Mouse (Mus musculus): ENCODE measurements around the gene Atl2. TPM values are rescaled to one million over a fixed set of nuclear protein-coding genes. Genes with fewer than 3 reads are reported as not detected.

Atl2 gene
- polyA plus RNA-seq, 1 experiment from 2014 or later, result 42.4 TPM

DNA sequence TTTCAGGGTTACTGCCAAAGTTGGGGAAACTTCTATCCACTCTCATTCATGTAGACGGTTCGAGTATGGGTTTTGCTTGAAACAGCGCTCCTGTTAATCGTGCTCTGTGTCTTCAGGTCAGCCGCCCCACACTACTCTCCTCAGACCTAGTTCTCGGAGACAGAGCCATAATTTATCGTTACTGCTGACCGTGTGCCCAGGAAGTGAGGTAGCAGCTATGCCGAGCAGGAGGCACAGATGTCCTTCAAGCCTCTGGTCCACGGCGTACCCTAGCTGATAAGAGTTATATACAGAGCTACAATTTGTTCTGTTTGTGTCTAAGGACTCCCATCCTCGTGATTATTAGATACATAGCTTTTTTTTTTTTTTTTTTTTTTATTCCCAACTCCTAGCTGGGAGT lies 13.6 kb upstream of the Atl2 start:
- ATAC-seq (ENCODE audit: insufficient number of reproducible peaks, insufficient read depth, low FRiP score, low read depth), result no peak
- H3K4me2 ChIP-seq (replicated peaks; ENCODE audit: low read depth, low read length), result no peak overlapping the region
- H3K27ac ChIP-seq (ENCODE audit: low read length), result no peak overlapping the region
- H3K4me3 ChIP-seq (ENCODE audit: low read depth, low read length), result no peak overlapping the region
- H3K9ac ChIP-seq (replicated peaks; ENCODE audit: low read depth, low read length), result no peak overlapping the region
- H3K27me3 ChIP-seq (ENCODE audit: control insufficient read depth, insufficient read depth, low read length), result no peaks in the 10 kb centered on the region
- 73% methylated on average over 12 of the region's 12 CpGs for WGBS
- H3K9me3 ChIP-seq (ENCODE audit: control insufficient read depth, low read depth, low read length), result no peaks in the 10 kb centered on the region
- no peaks in the 10 kb centered on the region for H3K36me3 ChIP-seq (ENCODE audit: control insufficient read depth, insufficient read depth, low read length)
- no peaks in the 10 kb centered on the region for H3K4me1 ChIP-seq (ENCODE audit: control insufficient read depth, insufficient read depth, low read length)

DNA sequence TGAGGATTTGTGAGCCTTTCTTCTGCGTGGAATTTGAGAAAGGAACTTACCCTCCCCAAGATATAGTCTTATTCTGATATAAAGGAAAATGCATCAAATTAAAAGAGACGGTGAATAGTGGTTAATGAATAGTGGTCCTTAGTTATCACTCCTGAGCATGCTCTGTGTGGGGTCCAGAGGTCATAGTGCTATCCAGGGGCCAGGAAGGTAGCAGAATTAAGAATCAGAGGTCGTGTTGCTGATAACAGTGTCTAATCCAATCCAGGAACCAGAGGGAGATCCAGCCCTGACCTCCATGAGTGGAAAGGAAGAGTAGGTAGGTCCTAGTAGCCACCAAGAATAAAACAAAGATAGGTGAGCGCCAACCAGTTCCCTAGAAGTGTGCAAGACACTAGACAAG lies 11.8 kb upstream of the Atl2 start:
- ATAC-seq (ENCODE audit: insufficient number of reproducible peaks, insufficient read depth, low FRiP score, low read depth), result no peak
- Histone ChIP-seq H3K27me3 (ENCODE audit: control insufficient read depth, insufficient read depth, low read length) (no peaks in the 10 kb centered on the region), H3K4me1 (ENCODE audit: control insufficient read depth, insufficient read depth, low read length) (no peaks in the 10 kb centered on the region), H3K27ac (ENCODE audit: low read length) (no peak overlapping the region), H3K36me3 (ENCODE audit: control insufficient read depth, insufficient read depth, low read length) (no peaks in the 10 kb centered on the region), H3K9ac (replicated peaks; ENCODE audit: low read depth, low read length) (no peak overlapping the region), H3K4me2 (replicated peaks; ENCODE audit: low read depth, low read length) (no peak overlapping the region), H3K4me3 (ENCODE audit: low read depth, low read length) (no peak overlapping the region), H3K9me3 (ENCODE audit: control insufficient read depth, low read depth, low read length) (no peaks in the 10 kb centered on the region)
- WGBS, result 71% methylated on average over 4 of the region's 4 CpGs

DNA sequence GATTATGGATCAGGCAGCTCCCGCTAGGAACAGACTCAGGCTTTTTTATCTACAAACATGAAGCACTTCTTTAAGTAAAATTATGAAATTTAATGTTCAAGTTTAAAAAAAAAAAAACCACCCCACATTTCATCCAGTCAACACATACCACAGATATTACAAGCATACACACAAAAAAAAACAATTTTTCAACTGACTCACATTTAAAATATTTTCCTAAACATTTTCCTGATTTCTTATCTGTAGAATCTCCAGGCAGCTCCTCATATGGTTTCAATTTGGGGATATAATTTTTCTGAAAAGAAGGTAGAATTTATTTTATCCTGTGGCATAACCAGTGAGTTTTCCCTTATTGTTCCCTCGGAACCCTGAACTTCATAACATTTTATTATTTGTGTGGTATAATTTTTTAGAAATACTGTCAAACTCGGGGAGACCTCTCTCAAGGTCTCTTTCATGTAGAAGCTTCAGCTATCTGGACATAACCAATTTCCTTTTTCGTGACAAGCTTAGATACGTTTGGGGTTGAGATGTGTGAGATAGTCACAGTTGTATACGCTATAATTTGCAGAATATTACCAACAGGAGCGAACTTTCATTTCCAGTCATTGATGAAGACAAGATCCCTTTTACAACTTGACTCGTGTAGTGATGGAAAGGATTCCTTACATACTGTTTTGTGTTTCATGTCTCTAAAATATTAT lies 11.0 kb upstream of the Atl2 start:
- Histone ChIP-seq H3K4me2 (replicated peaks; ENCODE audit: low read depth, low read length) (no peak overlapping the region), H3K36me3 (ENCODE audit: control insufficient read depth, insufficient read depth, low read length) (no peaks in the 10 kb centered on the region), H3K9ac (replicated peaks; ENCODE audit: low read depth, low read length) (no peak overlapping the region), H3K4me1 (ENCODE audit: control insufficient read depth, insufficient read depth, low read length) (no peaks in the 10 kb centered on the region), H3K9me3 (ENCODE audit: control insufficient read depth, low read depth, low read length) (no peaks in the 10 kb centered on the region), H3K27ac (ENCODE audit: low read length) (no peak overlapping the region), H3K4me3 (ENCODE audit: low read depth, low read length) (no peak overlapping the region), H3K27me3 (ENCODE audit: control insufficient read depth, insufficient read depth, low read length) (no peaks in the 10 kb centered on the region)
- no peak for ATAC-seq (ENCODE audit: insufficient number of reproducible peaks, insufficient read depth, low FRiP score, low read depth)
- WGBS, result 83% methylated on average over 8 of the region's 8 CpGs

DNA sequence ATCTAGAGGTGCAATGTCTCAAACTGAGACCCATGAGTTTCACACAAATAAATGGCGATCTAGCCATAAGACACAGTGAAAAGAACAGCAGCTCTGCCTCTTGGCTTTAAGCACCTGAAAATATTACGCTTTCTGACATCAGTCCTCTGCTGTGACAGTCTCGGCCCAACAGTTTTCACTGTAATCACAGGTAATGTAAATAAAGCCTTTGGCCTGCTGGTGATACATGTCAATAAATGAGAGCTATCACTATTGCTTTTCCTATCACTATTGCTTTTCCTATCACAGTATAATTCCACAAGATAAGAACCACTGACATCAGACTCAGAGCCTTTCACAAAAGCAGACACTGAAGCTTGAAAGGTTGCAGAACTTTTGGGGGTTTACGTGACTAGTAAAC lies 8.7 kb upstream of the Atl2 start:
- H3K4me2 ChIP-seq (replicated peaks; ENCODE audit: low read depth, low read length), result no peak overlapping the region
- H3K9me3 ChIP-seq (ENCODE audit: control insufficient read depth, low read depth, low read length), result no peaks in the 10 kb centered on the region
- H3K4me1 ChIP-seq (ENCODE audit: control insufficient read depth, insufficient read depth, low read length), result no peaks in the 10 kb centered on the region
- no peaks in the 10 kb centered on the region for H3K36me3 ChIP-seq (ENCODE audit: control insufficient read depth, insufficient read depth, low read length)
- no peak overlapping the region for H3K27ac ChIP-seq (ENCODE audit: low read length)
- 79% methylated on average over 4 of the region's 4 CpGs for WGBS
- no peak overlapping the region for H3K9ac ChIP-seq (replicated peaks; ENCODE audit: low read depth, low read length)
- H3K27me3 ChIP-seq (ENCODE audit: control insufficient read depth, insufficient read depth, low read length), result no peaks in the 10 kb centered on the region
- no peak for ATAC-seq (ENCODE audit: insufficient number of reproducible peaks, insufficient read depth, low FRiP score, low read depth)
- no peak overlapping the region for H3K4me3 ChIP-seq (ENCODE audit: low read depth, low read length)

DNA sequence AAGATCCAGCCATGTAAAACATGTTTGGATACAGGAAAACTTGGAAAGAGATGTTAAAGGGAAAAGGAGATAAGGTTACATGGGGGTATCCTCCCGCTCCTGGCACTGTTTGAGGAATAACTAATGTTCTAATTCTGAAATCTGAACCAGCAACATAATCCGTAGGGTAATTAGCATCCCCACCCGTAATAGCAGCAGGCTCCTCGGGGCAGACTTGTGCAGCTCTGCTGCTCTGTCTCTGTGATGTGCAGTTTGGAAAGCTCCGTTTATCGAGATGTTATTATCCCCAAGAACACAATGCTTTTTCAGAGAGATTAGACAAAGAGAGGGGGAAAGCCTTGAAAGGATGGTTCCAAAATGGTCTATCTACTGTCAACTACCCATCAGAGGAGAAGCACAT lies 5.3 kb upstream of the Atl2 start:
- no peak overlapping the region for H3K27ac ChIP-seq (ENCODE audit: low read length)
- no peak for ATAC-seq (ENCODE audit: insufficient number of reproducible peaks, insufficient read depth, low FRiP score, low read depth)
- no peak overlapping the region for H3K4me3 ChIP-seq (ENCODE audit: low read depth, low read length)
- H3K4me2 ChIP-seq (replicated peaks; ENCODE audit: low read depth, low read length), result no peak overlapping the region
- H3K27me3 ChIP-seq (ENCODE audit: control insufficient read depth, insufficient read depth, low read length), result no peaks in the 10 kb centered on the region
- no peaks in the 10 kb centered on the region for H3K9me3 ChIP-seq (ENCODE audit: control insufficient read depth, low read depth, low read length)
- no peaks in the 10 kb centered on the region for H3K36me3 ChIP-seq (ENCODE audit: control insufficient read depth, insufficient read depth, low read length)
- 62% methylated on average over 6 of the region's 6 CpGs for WGBS
- no peak overlapping the region for H3K9ac ChIP-seq (replicated peaks; ENCODE audit: low read depth, low read length)
- no peaks in the 10 kb centered on the region for H3K4me1 ChIP-seq (ENCODE audit: control insufficient read depth, insufficient read depth, low read length)

DNA sequence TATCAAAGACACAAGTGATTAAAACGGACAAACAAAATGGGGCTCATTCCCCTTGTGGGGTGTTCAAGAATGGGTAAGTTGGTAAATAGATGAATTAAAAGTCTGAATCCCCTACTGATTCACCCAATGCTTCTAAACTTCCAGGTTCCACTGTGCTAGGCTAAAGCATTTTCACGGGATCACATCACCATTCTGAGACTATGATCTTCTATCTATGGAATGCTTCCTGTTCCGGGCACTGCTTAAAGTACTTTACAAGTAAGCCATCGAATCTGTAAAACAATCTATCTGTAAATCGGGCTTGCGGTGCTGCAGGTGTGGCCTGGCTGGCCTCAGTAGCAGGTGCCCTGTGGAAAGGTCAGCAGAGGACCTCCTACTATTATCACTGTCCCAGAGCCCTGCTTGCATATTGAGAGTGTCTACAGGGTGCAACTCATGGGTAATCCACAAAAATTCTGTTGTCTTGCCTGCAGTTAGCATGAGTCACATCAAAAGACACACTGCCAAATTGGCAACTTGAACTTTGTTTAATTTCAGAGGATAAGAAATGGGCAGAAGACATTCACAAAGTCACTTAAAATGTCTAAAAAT lies 2.3 kb upstream of the Atl2 start:
- Histone ChIP-seq H3K9me3 (ENCODE audit: control insufficient read depth, low read depth, low read length) (no peaks in the 10 kb centered on the region), H3K36me3 (ENCODE audit: control insufficient read depth, insufficient read depth, low read length) (no peaks in the 10 kb centered on the region), H3K4me2 (replicated peaks; ENCODE audit: low read depth, low read length) (no peak overlapping the region), H3K27ac (ENCODE audit: low read length) (no peak overlapping the region), H3K4me1 (ENCODE audit: control insufficient read depth, insufficient read depth, low read length) (peaks cover 10% of the 10 kb centered on the region), H3K4me3 (ENCODE audit: low read depth, low read length) (no peak overlapping the region), H3K27me3 (ENCODE audit: control insufficient read depth, insufficient read depth, low read length) (no peaks in the 10 kb centered on the region), H3K9ac (replicated peaks; ENCODE audit: low read depth, low read length) (no peak overlapping the region)
- WGBS, result 73% methylated on average over 6 of the region's 6 CpGs
- ATAC-seq (ENCODE audit: insufficient number of reproducible peaks, insufficient read depth, low FRiP score, low read depth), result no peak

DNA sequence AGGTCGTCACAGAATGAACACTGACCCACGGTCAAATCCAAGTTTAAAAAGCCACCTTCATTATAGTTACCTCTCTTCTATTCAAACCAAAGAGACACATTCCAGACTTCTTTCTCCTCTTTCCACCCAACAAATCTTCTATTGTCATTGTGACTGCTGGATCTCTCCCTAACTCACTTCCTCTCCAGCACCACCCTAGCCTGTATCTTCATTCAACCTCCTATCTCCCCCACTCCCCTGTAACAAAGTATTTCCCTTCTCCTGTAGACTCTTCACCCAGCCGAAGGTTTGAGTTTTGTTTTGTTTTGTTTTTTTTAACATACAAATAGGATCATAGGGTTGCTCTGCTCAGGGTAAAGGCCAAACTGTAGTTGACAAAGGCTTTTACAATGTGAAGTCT lies 1.7 kb upstream of the Atl2 start:
- Histone ChIP-seq H3K27me3 (ENCODE audit: control insufficient read depth, insufficient read depth, low read length) (no peaks in the 10 kb centered on the region), H3K9ac (replicated peaks; ENCODE audit: low read depth, low read length) (no peak overlapping the region), H3K36me3 (ENCODE audit: control insufficient read depth, insufficient read depth, low read length) (no peaks in the 10 kb centered on the region), H3K9me3 (ENCODE audit: control insufficient read depth, low read depth, low read length) (no peaks in the 10 kb centered on the region), H3K4me2 (replicated peaks; ENCODE audit: low read depth, low read length) (no peak overlapping the region), H3K4me1 (ENCODE audit: control insufficient read depth, insufficient read depth, low read length) (peaks cover 15% of the 10 kb centered on the region), H3K4me3 (ENCODE audit: low read depth, low read length) (no peak overlapping the region), H3K27ac (ENCODE audit: low read length) (no peak overlapping the region)
- ATAC-seq (ENCODE audit: insufficient number of reproducible peaks, insufficient read depth, low FRiP score, low read depth), result no peak
- 75% methylated on average over 3 of the region's 3 CpGs for WGBS

DNA sequence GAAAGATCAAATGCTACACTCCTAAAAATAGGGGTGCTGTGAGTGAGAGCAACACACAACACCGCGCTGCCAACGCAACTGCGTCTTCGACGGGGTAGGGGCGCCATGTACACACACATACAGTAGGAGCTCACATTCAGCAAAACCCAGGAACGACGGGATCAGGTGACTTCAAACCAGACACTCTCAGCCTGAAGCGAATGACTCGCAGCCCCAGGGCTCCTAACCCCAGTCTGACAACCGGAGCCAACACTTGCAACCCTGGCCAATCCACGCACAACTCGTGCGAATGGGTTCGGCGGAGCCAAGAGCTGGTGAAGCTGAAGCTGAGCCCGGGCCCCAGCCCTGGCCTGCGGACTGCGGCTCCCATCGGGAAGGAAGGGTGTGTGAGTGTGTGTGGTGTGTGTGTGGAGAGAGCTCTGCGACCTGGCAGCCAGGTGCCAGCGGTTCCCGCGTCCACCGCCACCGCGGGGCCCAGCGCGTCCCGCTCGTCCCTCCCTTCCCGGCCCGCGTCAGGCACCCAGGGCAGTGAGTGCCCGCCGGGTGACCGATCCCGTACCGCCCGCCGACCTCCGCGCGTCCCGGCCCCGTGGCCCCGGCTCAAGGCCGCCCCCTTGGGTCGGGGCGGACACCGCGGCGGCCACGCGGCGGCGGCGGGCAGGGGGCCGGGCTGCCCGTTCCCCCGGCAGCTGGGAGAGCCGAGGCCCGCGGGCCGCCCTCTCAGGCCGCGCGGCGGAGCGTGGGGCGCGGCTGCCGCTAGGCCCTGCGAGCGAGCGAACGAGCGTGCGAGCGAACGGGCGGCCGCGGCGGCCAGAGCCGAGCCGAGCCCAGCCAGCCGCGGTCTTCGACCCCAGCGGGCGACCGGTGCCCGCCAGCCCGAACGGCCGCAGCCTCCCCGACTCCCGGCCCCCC lies 696 bp downstream of the Atl2 start:
- Histone ChIP-seq H3K4me2 (replicated peaks; ENCODE audit: low read depth, low read length) (peak overlapping the region; percentile 71), H3K4me3 (ENCODE audit: low read depth, low read length) (peak overlapping the region; percentile 92), H3K27ac (ENCODE audit: low read length) (peak overlapping the region; percentile 96), H3K9ac (replicated peaks; ENCODE audit: low read depth, low read length) (peak overlapping the region; percentile 96), H3K27me3 (ENCODE audit: control insufficient read depth, insufficient read depth, low read length) (no peaks in the 10 kb centered on the region), H3K9me3 (ENCODE audit: control insufficient read depth, low read depth, low read length) (no peaks in the 10 kb centered on the region), H3K4me1 (ENCODE audit: control insufficient read depth, insufficient read depth, low read length) (peaks cover 22% of the 10 kb centered on the region), H3K36me3 (ENCODE audit: control insufficient read depth, insufficient read depth, low read length) (no peaks in the 10 kb centered on the region)
- peak; percentile 53 for ATAC-seq (ENCODE audit: insufficient number of reproducible peaks, insufficient read depth, low FRiP score, low read depth)
- under 1% methylated on average over 98 of the region's 100 CpGs for WGBS
